Mouse (Mus musculus) layer of hippocampus, postnatal 36 days (tissue): ENCODE measurements around the gene Tes3-ps. TPM values are rescaled to one million over a fixed set of nuclear protein-coding genes. Genes with fewer than 3 reads are reported as not detected.

Experiments
- DNase-seq, 2 experiments: peaks; one replicate each; pipeline ENCODE4 v3.0.0; 2022
- total RNA-seq, 2 experiments: library from RNA; stranded (reverse); gene quantifications; 2 replicates each; pipeline ENCODE4 v1.2.3; 2021

The Tes3-ps gene
- total RNA-seq, 2 experiments from 2014 or later, result 1.6 TPM

DNA sequence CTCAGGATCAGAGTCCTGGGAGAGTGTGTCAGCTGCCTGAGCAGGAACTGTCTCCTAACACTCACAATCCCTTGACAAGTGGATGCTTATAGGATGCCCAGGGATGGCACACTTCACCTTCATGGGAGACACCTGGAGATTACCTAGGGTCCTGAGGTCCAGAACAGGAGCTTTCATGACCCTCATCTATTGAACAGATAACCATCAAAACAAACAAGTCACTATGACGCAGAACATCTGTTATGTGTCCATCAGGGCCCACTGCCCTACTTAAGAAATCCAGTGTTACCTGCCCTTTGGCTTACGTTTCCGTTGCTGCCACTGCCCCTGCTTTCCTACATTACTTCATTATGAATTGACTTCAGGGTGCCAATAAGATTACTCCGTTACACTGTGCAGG is 12.7 kb downstream of the Tes3-ps start:
- no peak for DNase-seq

DNA sequence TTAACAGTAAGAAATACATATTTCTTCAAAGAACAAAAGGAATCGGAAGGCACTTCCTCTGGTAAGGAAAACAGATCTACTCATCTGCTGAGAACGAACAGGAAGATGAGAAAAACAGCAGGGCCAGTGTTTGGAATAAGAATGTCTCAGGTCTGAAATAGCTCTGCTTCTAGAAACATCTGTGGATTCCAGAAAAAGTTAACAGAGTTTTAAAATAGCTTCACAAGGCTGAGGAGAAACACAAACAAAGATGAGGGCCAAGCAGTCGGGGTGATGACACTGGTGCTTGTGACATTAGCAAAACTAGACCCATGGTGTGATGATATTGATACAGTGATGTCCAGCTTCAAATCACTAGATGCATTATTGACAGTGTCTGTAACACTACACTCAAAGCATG is 14.1 kb downstream of the Tes3-ps start:
- DNase-seq, result no peak

DNA sequence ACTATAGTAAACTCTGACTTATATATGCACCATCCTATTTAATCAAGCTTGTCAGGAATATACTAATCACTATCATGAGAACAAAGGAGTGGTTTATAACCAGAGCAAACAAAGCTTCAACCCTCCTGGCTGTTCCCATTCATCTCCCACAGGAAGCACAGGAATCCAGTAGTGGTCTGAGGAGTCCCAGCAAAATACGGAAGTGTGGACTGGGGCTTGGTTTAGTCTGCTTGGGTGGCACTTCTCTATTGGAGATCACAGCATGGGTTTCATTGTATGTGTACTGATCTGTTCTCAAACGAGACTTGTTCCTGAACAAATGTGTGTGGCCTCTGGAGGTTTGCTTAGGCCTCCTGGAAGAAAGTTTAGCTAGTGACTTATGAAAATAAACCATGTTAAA is 25.6 kb downstream of the Tes3-ps start:
- DNase-seq, result no peak

DNA sequence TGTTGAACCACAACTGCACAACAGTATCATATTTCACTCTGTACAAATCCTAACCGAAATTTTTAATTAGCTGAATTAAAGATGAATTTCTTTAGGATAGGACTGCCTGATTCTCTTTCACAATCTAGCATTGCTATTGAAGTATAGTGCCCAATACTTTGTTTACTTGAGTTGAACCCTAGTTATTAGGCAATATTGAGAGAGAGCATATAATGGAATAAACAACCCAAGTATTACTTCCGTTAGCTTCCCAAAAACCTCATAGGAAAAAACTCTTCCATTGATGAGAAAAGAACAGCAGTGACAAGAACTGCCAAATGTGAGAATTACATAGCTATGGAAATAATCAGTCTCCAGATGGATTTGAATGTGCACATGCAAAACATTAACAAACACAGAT is 33.1 kb downstream of the Tes3-ps start:
- no peak for DNase-seq

DNA sequence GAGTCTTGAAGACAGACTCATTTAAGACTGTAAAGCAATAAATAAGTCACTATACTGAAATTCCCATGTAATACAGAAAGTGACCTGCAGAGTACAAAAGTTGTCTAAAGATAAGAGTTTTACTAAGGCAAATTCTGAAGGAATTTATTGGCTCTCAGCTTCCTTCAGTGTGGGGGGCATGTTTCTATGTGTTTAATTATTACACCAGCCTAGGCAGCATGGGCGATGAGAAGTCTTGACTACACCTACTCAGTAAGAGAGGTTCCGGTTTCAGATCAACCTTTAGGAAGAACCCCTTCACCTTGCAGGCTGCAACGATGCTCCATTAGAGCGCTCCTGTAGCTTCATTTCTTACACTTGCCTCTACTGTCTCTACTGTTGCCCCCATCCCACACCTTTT is 37.5 kb downstream of the Tes3-ps start:
- no peak for DNase-seq

DNA sequence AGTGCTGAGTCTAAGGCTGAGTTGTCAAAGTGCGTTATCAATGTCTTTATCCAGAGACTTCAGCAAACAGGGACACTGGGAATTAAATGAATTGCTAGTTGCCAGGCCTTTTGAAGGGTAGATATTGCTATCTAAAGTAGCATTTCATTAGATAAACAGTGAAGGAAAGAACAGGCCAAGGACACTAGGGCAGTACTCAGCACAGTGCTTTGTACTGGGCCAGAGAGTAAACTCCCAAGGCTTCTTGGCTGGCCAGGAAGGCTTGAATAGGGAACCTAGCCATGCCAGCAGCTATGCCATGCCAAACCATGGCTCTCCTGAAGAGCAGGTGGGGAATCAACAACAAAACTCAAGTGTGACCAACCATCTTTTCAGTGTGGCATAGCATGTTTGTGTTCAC is 43.8 kb downstream of the Tes3-ps start:
- no peak for DNase-seq

DNA sequence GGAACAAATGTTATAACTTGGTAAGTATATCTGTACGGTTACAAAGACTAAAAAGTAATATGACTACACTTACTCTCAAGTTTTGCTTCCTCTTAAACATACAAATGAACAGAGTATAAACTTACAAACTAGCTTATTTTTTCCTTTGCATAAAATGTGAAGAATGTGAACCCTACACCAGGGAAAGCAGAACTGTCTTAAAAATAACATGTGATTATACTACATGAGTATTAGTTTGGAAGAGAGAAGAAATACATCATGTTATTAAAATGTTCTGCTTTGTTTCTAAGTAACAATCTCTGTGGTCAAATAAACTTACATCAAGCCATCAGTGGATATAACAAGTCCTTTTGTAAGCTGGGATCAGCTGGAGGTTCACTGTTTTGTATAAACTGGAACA is 45.6 kb downstream of the Tes3-ps start:
- no peak for DNase-seq

DNA sequence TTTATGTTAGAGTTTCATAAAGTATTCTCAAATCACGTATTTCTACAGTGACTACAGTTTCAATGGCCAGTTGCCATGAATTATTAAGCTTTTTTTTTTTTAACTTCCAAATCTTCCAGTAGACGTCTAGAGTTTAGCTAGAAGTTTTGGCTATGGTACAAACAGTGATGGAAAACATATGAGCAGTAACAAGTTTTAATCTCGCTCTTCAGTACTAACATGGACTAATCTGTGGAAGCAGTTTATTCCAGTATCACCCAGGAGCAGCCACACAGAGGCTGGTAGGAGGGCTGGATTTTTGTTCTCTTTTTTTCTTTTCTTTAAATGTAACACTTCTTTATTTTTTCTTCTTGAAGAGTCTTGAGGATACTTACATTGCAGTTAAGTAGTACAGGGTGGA is 51.2 kb downstream of the Tes3-ps start, which contains the start of gene Aspn:
TSS of gene Aspn (plus strand) at position 165 of the 400 bp plus-strand sequence.
- no peak for DNase-seq

DNA sequence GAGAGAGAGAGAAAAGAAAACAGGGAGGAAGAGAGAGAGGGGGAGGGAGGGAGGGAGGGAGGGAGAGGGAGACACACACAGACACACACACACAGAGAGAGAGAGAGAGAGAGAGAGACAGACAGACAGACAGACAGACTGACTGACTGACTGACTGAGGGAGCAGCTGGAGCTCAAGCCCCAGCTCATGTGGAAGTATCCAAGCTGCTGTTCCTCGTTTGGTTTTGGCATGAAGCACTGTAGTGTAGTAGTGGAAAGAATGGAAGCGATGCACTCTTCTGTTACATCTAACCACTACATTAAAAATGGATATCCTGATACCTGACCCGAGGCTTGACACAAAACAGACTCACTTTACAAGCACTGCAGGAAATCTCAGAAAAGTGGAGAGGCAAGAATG is 52.5 kb downstream of the Tes3-ps start:
- DNase-seq, result no peak

Other genes starting within 250 kb of the Tes3-ps start
- gene Susd3, start 244.6 kb upstream of the Tes3-ps start, total RNA-seq, result 1 to 10 TPM; 2.5 to 2.6 TPM
- gene Fgd3, start 173.0 kb upstream of the Tes3-ps start, total RNA-seq, result 1 to 10 TPM; 6.8 to 6.9 TPM
- 10 to 100 TPM; 54.5 to 59.8 TPM for gene Bicd2, start 151.7 kb upstream of the Tes3-ps start, total RNA-seq
- gene Ippk, start 72.1 kb upstream of the Tes3-ps start, total RNA-seq, result 10 to 100 TPM; 34.5 to 37.9 TPM
- 1 to 10 TPM; 6.5 to 7.4 TPM for gene Ecm2, start 11.5 kb downstream of the Tes3-ps start, total RNA-seq
- gene Aspn, start 51.1 kb downstream of the Tes3-ps start, total RNA-seq, result 1 to 10 TPM; 1.2 to 1.7 TPM
- 1 to 10 TPM in 1 of 2 experiments, under 1 TPM in 1; 0.30 to 1.1 TPM for gene Omd, start 89.1 kb downstream of the Tes3-ps start, total RNA-seq
- gene Ogn, start 114.7 kb downstream of the Tes3-ps start, total RNA-seq, result 1 to 10 TPM; 3.7 to 5.4 TPM
- 1 to 10 TPM; 1.8 to 2.0 TPM for gene Cenpp, start 159.5 kb downstream of the Tes3-ps start, total RNA-seq
- 10 to 100 TPM; 26.5 to 28.4 TPM for gene Nol8, start 159.8 kb downstream of the Tes3-ps start, total RNA-seq
- gene Iars, start 188.8 kb downstream of the Tes3-ps start, total RNA-seq, result 10 to 100 TPM; 67.3 to 75.3 TPM